Mouse (Mus musculus) heart, adult 2 months (tissue): ENCODE data around the gene Rbmx. TPM values are rescaled to one million over a fixed set of nuclear protein-coding genes. Genes with fewer than 3 reads are reported as not detected.

ENCODE experiments used
- DNase-seq, 2 experiments: peaks; one replicate each; pipeline ENCODE4 v3.0.0; 2021
- H3K27ac ChIP-seq: fragments of 200-600 bp; 2 replicates; pipeline ENCODE4 v1.8.1; 2022
- H3K27me3 ChIP-seq: fragments of 200-500 bp; 2 replicates; pipeline ENCODE4 v1.6.1; 2012; ENCODE audit warnings: mild to moderate bottlenecking, low read length, inconsistent platforms, mixed read lengths; ENCODE audit not compliant: control insufficient read depth, insufficient read depth
- H3K36me3 ChIP-seq: fragments of 200-500 bp; 2 replicates; pipeline ENCODE4 v1.6.1; 2012; ENCODE audit warnings: low read length, inconsistent platforms; ENCODE audit not compliant: control insufficient read depth, insufficient read depth
- H3K4me1 ChIP-seq: fragments of 200-500 bp; 2 replicates; pipeline ENCODE4 v1.6.1; 2011; ENCODE audit warnings: low read length; ENCODE audit not compliant: control insufficient read depth, insufficient read depth
- H3K4me3 ChIP-seq: fragments of 200-600 bp; 2 replicates; pipeline ENCODE4 v1.8.1; 2022
- H3K79me2 ChIP-seq: fragments of 200-500 bp; replicated peaks from 2 replicates; pipeline ENCODE4 v1.6.1; 2012; ENCODE audit warnings: mild to moderate bottlenecking, inconsistent platforms, low read length, moderate library complexity, mixed read lengths; ENCODE audit not compliant: control insufficient read depth, insufficient read depth
- H3K9ac ChIP-seq: fragments of 200-500 bp; 2 replicates; pipeline ENCODE4 v1.6.1; 2012; ENCODE audit warnings: low read depth, mild to moderate bottlenecking, control low read depth, inconsistent platforms, low read length, mixed read lengths
- CTCF ChIP-seq: fragments of 200-600 bp; IDR thresholded peaks from 2 replicates; pipeline ENCODE4 v1.8.1; 2022; ENCODE audit warnings: antibody characterized with exemption, mild to moderate bottlenecking, moderate library complexity
- EP300 ChIP-seq: fragments of 200-500 bp; IDR thresholded peaks from 2 replicates; pipeline ENCODE4 v1.6.1; 2011; ENCODE audit warnings: low read depth, low read length, control low read depth; ENCODE audit not compliant: insufficient read depth
- POLR2A ChIP-seq: fragments of 200-500 bp; IDR thresholded peaks from 2 replicates; pipeline ENCODE4 v1.6.1; 2011; ENCODE audit warnings: mild to moderate bottlenecking, low read depth, low read length, control low read depth; ENCODE audit not compliant: insufficient read depth
- WGBS: fragments of 180-500 bp; shearing (Covaris S2); methylation state at CpG from one replicate; pipeline ENCODE4 v1.1.7; 2018; 5-methylcytosine and 5-hydroxymethylcytosine counted together
- intact Hi-C: fragments of 180-260 bp; cut with DNase I; formaldehyde crosslinking; loops from one replicate; pipeline ENCODE4 v1.15.1; 2025
- polyA plus RNA-seq: library from polyadenylated mRNA; depleted of rRNA; stranded (reverse); fragments of >200 nt; gene quantifications from 2 replicates; pipeline ENCODE4 v1.2.3, GENCODE M21; 2012; rRNA removed
- total RNA-seq, 2 experiments: library from RNA; stranded (reverse); gene quantifications; 2 replicates each; pipeline ENCODE4 v1.2.3; 2021

Gene Rbmx
- total and polyA plus RNA-seq, 3 experiments, result 16.6 to 22.6 (median 19.7) TPM

- Histone ChIP-seq H3K4me3 (no peak overlapping the region), H3K9ac (no peak overlapping the region), H3K27ac (peak overlapping the region; percentile 83), H3K27me3 (no peaks in the 10 kb centered on the region), H3K36me3 (peaks cover 2% of the 10 kb centered on the region; the same call in 1 of the 2 replicates), H3K79me2 (no peaks in the 10 kb centered on the region), H3K4me1 (peaks cover 1% of the 10 kb centered on the region; the same call in 1 of the 2 replicates)
- peak in 1 of 2 experiments; percentile 6 for DNase-seq
- TF ChIP-seq CTCF (0 out of 2 replicates have a peak, but pooled peaks have one; percentile 9), EP300 (no peak), POLR2A (no peak)
- WGBS, result 70% methylated on average over 9 of the region's 9 CpGs
- intact Hi-C loops, result loop anchor here (5.0 kb wide), 1 partner anchor 55 kb away; the partner anchor contains the start of gene Rbmx
Measured at GRCm38 (mm10) chrX:57336958-57337357, 55.9 kb downstream of the Rbmx start.

DNA sequence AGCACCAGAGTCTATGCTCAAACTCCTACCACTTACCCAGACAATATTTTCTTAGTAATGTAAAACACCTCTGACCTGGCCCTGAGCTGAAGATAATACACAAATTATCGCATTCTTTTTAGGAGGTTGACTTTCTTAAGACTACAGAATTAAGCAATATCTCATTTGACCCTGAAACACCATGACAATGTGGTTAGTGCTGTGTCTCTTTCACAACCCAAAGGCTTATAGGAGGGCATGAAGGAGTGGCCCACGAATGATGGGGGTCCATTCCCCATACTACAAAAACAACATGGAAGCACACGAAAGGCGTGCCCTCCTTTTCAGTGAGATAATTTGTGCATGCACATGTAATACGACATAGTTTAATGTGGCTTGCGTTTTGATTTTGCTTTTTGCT lies 57.5 kb downstream of the Rbmx start:
- Histone ChIP-seq H3K27ac (no peak overlapping the region), H3K36me3 (peaks cover 2% of the 10 kb centered on the region; the same call in 1 of the 2 replicates), H3K79me2 (no peaks in the 10 kb centered on the region), H3K9ac (no peak overlapping the region), H3K4me3 (no peak overlapping the region), H3K27me3 (no peaks in the 10 kb centered on the region), H3K4me1 (peaks cover 1% of the 10 kb centered on the region; the same call in 1 of the 2 replicates)
- TF ChIP-seq POLR2A, result no peak
- TF ChIP-seq EP300, result no peak
- TF ChIP-seq CTCF, result no peak
- 91% methylated on average over 6 of the region's 6 CpGs for WGBS
- DNase-seq, result no peak
- intact Hi-C loops, result loop anchor here (5.0 kb wide), 1 partner anchor 57 kb away; the partner anchor contains the start of gene Rbmx

Other genes starting within 250 kb of the Rbmx start
- not detected for gene Cd40lg, start 180.9 kb downstream of the Rbmx start, total RNA-seq
- 0.12 TPM in 1 of 2 replicates, not detected in the other for gene Cd40lg, start 180.9 kb downstream of the Rbmx start, polyA plus RNA-seq
- gene Arhgef6, start 54.3 kb downstream of the Rbmx start, total RNA-seq, result 10 to 100 TPM; 61.5 to 64.2 TPM
- 38.2 and 82.1 TPM in 2 replicates for gene Arhgef6, start 54.3 kb downstream of the Rbmx start, polyA plus RNA-seq
- gene Gm364, start 16.1 kb upstream of the Rbmx start, total RNA-seq, result not detected
- gene Gm364, start 16.1 kb upstream of the Rbmx start, polyA plus RNA-seq, result not detected in 2 replicates
- not detected for gene Gpr101, start 110.7 kb upstream of the Rbmx start, total RNA-seq
- gene Gpr101, start 110.7 kb upstream of the Rbmx start, polyA plus RNA-seq, result not detected in 2 replicates